Mouse (Mus musculus) thymus, postnatal 14 days (tissue): ENCODE results near the gene Acer3.

Source experiments
- DNase-seq: peaks from one replicate; pipeline ENCODE4 v3.0.0; 2021

Gene Acer3

DNA sequence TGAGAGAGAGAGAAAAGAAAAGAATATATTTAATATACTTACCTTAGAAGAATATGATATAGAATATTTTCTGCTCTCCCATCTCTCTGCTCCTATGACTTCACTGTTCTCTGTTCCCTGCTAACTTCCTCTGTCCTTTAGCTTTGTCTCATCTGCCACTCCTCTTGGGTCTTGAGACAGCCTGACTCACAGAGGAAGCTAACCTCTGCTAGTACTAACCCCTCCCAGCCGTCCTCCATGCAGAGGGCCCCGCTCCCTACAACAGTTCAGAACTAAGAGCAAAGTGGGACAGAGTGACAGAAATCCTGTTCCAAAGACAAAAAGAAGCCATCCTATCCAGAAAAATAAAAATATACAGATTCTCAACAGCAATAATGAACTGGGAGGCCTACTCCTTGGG lies at the start of gene Acer3:
Acer3 (minus strand) TSS at position 126 of the 400 bp plus-strand sequence.
- DNase-seq, result no peak

DNA sequence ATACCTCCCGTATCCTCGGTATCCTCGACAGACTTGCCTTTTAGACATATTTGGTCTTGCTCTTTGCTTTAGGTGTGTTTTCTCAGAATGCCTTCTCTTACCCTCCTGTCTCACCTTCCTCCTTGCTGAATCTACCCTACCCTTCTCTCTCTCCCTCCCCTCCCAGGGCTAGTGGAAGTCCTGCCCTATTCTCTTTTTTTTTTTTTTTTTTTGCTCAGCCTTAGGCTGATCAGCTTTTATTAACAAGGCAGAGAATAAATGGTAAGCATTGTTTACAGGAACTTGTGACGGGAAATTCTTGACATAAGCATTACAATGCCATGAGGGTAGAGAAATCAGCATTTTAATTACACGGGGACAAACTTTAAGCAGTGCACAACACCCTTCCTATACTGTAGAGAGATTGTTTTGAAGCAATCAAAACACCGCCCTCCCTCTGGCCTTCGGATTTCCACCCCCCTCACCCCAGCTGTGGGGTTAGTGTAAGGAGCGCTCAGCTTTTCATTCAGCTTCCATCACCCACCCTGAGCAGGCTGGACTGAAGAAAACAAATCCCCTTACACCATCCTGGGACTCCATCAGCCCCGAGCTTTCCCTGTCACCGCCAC lies 48.9 kb upstream of the Acer3 start:
- DNase-seq, result no peak

DNA sequence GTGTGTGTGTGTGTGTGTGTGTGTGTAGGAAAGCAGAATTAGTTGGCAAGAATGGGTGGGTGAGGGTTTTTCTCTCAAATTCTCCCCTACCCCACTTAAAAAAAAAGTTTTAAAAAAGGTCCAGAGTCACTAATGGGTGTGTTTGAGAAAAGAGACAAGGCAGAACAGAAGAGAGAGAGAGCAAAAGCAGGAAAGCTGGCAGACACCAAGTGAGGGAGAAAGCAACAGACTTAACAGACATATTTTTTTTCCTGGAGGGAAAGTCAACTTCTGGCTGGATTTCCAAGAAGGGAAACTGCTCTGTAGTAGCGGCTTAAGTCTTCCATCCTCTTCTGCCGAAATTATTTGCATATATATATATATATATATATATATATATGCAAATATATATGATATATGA lies 40.7 kb upstream of the Acer3 start:
- DNase-seq, result no peak

DNA sequence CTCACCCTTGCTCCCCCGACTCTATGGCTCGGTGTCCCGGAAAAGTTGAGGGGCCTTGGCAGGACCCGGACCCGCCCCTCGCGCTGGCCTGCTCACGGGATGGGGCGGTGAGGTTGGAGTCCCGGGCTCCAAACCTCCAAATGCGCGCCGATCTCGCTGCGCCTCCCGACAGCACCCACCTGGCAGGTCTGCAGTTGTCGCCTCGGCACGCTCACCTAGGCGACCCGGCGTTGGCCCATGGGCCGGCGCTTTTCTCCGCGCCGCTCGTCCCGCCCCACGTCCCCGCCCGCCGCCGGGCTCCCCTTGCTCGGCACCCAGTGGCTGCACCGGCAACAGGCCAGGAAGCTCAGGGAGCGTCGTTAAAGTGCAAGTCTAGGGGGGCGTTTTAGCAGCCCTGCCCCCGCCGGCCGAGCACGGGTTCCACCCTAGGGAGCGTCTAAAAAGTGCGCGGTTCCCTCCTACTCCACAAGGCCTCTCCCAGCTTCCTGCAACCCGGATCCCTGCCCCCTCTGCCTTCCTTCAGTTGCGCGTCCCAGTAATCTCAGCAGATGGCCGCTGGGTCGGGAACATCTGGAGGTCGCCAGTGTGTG lies 40.1 kb upstream of the Acer3 start, which contains the start of gene Tsku:
Tsku (minus strand) TSS at position 266 of the 590 bp plus-strand sequence.
- peak; percentile 64 for DNase-seq

DNA sequence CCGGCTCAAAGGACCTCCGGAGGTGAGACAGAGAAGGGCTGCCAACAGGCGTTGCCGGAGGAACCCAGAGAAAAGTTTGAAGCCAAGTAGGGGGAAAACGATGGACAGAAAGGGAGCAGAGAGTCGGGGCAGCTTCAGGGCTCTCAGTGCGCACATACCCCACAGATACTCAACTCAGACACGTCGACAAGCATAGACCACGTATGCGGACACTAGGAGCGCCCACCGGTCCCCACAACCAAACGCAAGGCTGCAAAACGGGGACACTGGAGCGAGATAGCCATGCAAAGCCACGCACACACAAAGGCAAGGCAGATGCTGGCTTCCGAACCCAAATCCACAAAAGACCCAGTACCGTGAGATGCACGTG lies 39.6 kb upstream of the Acer3 start:
- no peak for DNase-seq

DNA sequence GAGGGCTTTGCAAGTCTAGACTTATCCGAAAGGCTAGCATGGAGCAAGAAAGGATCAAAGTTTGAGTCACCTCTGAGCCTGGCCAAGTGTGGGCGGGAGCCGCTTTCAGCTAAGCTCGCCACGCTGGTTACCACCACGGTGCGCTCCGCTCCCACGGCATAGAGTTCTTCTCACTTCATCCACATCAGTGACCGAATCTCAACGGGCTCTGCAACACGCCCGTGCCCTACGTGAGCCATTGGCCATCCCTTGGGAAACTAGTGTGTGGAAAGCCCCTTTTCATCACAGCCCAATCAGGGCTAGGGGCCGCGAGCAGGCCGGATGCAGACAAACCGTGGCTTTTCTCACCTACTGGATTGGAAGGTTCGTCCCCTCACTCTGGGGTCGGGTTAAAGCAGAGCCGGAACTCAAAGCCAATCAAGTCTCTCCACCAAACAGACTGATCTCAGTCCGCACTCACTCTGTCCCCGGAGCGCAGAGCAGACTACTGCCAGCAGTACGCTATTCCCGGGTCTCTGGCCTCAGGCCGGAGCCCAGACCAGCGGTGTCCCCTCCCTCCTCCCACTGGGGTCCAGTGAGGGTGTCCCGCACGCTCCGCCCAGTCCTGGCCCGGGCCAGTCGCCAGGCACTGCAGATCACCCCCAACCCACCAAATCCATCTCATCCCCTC lies 39.1 kb upstream of the Acer3 start:
- peak; percentile 7 for DNase-seq

DNA sequence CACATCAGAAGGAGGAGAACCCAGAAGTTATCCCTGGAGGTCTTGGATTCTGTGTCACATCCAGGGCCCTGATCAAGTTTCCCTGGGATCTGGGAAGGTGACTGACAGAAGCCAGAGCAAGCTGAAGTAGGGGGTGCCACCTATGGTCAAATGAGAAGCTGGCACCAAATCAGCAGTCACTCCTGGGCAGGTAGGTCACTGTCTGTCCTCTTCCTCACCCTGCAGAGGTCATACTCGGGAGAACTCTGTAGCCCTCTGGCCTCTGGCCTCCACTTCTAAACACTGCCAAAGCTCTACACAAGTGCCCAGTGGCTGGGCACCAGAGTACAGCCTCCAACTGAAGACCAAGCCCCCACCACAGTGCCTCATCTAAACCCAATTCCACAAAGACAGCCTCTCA lies 37.0 kb upstream of the Acer3 start:
- DNase-seq, result no peak

DNA sequence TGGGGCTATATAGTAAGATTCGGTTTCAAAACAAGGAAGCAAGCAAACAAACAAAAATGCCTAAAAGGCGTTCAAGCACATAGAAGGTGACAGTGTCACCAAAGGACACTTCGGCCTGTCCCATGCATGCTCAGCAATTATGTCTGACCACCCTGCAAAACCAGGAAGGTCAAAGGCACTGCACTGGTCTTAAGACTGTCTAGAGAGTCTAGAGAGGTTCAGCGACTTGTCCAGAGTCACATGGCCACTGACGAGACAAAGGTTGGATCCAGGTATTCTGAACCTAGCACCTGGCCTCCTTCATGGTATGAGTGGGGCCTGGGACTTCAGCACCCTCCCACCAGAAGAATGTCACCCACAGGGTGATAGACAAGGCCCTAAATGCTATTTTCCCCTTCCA lies 36.3 kb upstream of the Acer3 start:
- no peak for DNase-seq

DNA sequence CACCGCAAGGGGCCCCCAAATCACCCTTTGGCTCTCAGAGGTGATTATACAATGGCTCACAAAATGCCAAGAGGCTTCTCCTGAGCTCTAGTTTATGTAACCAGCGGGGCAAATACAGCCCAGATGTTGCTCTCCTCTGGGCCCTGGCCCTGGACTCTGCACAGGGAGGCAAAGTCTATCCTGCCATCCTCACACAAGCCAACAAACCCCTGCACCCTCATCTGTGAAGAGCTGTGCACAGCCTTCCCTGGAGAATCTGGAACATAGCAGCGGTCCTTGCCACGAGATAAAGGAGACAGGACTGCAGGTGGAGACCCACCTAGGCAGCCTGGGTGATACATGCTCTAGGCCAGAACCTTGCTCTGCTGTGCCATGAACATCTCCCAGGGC lies 33.9 kb upstream of the Acer3 start:
- DNase-seq, result no peak

DNA sequence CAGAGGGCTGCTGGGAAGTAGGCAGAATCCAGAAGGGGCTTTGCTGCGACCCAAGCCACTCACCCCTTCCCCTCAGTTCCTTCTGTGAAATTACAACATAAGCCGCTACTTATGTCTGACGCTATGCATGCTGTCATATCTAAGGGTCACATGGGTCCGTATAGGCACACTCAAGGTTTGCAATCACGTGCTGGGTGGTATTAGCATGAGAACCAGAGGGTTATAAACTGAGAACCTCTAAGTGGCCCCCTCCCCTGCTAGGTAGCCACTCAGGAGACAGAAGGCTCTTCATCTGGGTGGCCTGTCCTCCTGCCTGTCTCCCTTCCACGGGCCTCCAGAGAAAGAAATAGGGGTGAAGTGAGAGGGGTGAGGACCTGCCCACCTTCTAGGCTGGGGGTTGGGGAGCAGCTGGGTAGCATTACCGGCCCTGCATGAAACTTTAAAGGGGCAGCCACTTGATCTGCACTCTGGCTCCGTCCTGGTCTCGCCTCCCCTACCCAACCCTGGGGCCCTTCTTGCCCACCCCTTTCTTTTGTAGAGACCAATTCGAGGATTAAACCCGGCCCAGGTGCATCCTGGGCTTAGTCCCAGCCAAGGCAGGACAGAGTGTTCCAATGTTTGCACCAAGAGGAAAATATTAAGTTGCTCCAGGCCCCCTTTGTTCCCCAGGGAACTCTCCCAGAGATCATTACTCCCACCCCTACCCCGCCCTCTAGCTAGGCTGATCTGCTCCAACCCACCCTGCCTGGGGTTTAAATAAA lies 33.3 kb upstream of the Acer3 start:
- DNase-seq, result no peak

DNA sequence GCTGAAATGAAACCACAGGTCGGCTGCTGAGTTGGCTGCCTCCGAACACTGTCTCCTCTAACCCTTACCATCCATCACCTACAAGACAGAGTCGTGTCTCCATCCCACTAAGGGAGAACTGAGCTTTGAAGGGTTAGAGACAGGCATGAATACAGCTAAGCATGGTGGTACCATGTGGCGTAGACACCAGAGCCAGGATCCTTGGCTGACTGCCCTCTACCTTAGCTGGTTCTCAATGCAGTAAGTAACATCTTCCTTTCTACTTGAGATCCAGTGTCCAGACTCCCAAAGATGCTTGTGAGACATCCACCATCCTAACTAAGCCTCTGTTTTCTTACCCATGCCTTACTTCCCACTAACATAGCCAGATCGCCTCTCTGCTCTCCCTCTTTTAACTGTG lies 32.6 kb upstream of the Acer3 start:
- no peak for DNase-seq

DNA sequence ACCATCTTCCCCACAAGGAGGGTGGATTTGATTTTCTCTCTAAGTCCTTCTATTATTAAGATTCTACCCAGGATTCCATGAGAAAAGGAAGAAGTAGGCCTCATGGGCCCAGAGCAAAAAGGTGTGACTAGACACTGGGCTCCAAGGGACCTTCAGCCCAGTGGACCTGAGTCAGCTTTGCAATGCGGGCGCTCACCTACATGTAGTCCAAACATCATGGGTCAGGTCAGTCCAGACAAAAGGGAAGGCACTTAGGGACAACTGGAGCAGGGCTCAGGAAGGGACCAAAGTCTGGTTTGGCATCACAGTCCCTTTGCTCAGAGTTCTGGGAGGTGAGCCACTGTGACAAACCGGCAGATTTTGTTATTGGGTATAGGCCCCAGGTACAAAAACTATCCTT lies 30.5 kb upstream of the Acer3 start:
- DNase-seq, result no peak

DNA sequence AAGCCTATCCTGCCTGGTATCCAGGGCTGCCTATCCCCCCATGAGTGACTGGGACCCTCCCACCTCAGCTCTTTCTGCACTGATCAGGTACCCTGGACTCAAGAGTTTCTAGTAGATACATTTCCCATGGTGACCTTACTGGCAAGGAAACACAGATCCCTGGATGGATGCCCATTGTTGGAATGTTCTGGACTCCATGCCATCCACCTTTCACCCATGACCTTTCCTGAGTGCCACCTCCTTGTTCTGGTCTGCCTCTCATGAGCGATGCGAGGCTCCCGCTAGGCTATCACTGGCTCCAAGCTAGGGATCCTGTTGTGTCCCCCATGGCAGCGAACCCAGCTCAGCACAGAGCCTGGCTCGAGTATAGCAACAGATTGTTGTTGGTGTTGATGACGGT lies 28.8 kb upstream of the Acer3 start:
- DNase-seq, result no peak

DNA sequence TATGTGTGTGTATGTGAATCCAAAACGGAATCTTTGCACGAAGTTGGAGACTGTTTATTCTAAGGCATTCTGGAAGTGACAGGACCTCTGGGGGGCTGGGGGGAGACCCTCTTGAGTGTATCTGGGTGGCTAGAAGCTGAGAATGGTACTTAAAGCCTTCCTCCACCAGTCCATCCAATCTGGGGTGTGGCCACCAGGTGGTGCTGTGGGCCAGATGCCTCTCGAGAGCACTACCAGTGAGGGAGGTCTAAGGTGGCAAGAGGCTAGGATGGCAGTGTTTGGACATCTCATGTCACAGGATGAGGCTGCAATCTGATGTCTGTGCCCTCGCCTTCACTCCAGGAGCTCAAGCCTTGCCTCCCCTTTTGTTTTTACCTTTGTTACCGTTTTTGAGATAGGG lies 28.1 kb upstream of the Acer3 start:
- DNase-seq, result peak; percentile 88

DNA sequence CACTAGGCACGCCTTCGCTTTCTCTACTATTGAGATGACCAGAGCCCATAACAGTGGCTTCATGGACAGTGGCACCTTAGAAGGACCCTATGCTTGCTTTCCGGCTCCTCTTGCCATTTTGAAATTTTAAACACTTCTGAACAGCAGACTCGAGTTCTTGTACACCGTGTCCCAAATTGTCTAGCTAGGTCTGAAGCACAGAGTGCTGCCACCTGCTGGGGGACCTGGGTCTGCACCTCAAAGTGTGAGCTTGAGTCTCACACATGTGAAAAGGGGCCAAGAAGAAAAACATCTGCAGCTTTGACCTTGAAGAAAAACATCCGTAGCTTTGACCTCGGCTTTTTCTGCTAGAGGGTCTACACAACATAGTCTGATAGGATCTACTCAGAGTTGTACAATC lies 27.0 kb upstream of the Acer3 start:
- DNase-seq, result peak; percentile 78

DNA sequence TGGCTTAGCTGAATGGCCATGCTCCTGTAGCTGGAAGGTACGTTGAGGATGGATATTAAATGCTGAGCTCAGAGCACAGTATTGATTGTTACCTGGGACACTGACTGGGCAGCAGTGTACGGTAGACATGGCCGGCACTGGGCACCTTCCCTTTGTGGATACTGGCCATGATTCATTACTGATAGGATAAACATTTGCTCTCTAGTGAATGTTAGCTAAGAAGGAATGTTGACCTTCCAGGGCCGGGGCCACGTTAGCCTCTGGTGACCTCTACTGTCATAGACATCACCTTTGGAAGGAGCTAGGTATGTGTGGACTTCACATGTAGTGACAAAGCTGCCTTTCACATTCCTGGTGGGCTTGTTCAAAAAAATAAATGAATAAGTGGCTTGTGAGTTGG lies 26.5 kb upstream of the Acer3 start:
- no peak for DNase-seq

DNA sequence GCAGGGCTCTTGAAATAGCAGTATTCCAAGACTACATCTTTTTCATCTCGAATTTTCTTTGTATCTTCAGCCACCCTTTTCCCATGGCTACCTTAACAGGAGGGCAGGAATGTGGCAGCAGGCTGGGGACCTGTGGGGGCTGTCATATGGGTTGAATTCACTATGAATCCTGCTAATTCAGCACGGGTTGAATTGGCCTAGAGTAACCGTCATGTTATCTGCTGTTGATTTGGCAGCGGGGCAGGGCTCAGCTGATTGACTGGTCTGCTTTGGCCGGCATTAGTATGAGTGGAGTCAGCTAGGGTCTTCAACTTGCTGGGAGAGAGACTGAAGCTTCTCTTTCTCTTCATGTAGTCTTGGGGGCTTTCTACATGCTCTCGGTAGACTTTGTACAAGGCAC lies 24.0 kb upstream of the Acer3 start:
- DNase-seq, result no peak

DNA sequence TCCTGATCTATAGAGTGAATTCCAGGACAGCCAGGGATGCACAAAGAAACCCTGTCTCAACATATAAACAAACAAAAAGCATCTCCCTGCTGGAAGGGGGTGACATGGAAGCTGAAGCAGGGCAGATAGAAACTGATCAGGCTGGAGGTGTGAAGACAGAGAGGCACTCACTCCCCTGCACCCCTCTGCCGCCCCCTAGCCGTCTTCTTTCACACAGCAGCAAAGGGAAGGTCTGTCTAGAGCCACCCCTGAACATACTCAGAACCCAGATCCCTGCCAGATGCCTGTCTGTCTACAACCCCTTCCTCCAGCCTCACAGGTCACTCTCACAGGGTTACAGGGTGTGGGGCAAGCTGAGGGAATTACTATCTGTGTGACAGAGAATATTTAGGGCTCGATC lies 23.4 kb upstream of the Acer3 start:
- peak; percentile 77 for DNase-seq

DNA sequence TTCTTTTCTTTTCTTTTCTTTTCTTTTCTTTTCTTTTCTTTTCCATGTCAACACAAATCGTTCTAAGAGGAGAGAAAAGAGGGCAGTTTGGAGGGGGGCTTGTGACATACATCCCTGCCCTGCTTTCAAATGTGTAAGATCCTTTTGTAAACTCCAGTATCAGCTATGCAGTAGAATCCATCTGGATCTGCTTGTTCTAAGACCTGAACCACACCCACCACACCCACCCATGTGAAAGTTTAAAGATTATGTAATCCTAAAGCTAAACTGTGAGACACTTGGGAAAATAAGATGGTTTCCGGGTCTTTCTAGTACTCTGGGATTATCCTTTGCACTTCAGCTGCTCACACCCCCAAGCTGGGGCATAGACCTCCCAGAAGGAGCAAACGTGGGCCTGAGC lies 21.2 kb upstream of the Acer3 start:
- DNase-seq, result no peak

DNA sequence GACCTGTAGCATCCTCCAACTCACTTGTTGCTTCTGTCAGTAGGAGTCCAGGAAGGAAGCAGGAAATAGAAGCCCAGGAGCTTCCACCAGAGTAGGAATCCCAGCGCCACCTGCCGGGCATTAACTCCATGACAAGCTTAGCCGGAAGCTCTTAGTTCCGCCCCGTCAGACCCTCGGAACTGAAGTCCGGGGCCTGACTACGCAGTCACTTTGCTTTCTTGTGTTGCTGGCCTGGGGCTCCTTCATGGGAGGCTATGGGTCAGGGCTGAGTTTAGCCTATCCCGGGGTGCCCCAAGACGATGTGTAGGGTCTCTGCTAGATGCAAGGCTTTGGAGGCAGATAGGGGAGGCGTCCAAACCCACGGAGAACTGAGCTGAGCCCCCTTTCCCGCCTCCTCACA lies 20.5 kb upstream of the Acer3 start:
- DNase-seq, result peak; percentile 88

DNA sequence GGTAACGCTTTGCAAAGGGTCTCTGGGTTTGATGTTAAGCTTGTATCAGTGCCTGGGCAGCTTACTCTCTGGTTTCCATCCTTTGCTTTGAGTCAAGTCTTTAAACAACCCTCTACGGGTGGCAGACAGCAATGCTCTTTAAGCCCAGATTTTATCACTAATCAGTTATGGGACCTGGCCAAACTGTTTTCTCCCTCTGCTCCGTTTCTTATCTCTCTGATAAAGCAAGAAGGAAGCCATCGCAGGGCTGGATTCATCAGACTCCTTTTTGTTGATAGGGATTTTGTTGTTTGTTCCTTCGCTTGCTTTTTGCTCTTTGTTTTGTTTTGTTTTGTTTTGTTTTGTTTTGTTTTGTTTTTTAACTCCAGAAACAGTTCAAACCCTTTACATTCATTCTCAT lies 19.3 kb upstream of the Acer3 start:
- DNase-seq, result no peak

DNA sequence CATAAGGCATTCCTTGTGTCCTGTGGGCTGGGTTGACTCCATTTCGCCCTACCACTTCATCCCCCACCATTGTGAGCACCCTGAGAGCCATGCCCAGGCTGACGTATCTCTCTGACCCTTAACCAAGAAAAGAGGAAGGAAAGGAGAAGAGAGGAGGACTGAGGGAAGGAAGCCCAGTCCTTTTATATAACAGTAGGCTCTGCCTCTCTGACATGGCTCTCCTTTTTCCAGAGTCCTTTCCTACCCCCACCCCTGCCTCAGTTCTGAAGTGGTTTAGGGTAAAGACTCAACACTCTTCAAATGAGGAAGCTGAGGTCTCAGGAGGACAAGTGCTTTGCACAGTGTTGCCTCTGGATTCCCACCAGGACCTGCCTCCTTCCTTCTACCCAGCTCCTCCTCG lies 13.0 kb upstream of the Acer3 start:
- DNase-seq, result no peak

DNA sequence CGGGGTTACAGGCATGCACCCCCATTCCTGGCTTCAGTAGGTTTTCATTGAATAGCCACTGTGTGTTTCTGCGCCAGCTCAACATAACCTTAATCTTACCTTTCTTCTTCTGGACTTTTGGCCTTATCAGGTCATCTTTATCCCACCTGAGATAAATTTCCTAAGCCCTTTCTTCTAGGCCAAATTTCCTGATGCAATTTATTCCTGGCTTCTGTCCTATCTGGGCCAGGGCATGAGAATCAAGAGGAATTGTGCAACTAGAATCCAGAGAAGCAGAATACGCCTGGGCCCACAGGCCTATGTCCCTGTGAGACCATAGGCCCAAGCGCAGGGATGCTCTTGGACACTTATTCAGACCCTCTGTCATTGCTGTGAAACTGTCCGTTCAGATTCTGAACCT lies 12.5 kb upstream of the Acer3 start:
- no peak for DNase-seq
